Mouse (Mus musculus) neural tube, embryonic 13.5 days (tissue): Measurements from ENCODE around the gene Cep55. TPM values are rescaled to one million over a fixed set of nuclear protein-coding genes. Genes with fewer than 3 reads are reported as not detected.

Experiments used
- ATAC-seq: fragments of 200-750 bp; cut with Nextera tagmentation; 2 replicates; pipeline ENCODE4 v1.8.0; 2017; ENCODE audit warnings: low read depth, mild to moderate bottlenecking, moderate TSS enrichment, moderate library complexity
- H3K27ac ChIP-seq: fragments of 300-500 bp; sonication (generic); replicated peaks from 2 replicates; pipeline ENCODE4 v1.5.1; 2015; ENCODE audit warnings: moderate library complexity, mild to moderate bottlenecking, inconsistent platforms
- H3K27me3 ChIP-seq: fragments of 300-500 bp; sonication (generic); 2 replicates; pipeline ENCODE4 v1.6.1; 2015; ENCODE audit warnings: mild to moderate bottlenecking, inconsistent platforms
- H3K36me3 ChIP-seq: fragments of 300-500 bp; sonication (generic); 2 replicates; pipeline ENCODE4 v1.6.1; 2015; ENCODE audit warnings: mild to moderate bottlenecking, inconsistent platforms
- H3K4me1 ChIP-seq: fragments of 300-500 bp; sonication (generic); replicated peaks from 2 replicates; pipeline ENCODE4 v1.6.1; 2015; ENCODE audit warnings: inconsistent platforms
- H3K4me2 ChIP-seq: fragments of 300-500 bp; sonication (generic); 2 replicates; pipeline ENCODE4 v1.6.1; 2015; ENCODE audit warnings: inconsistent platforms, mild to moderate bottlenecking, moderate library complexity
- H3K4me3 ChIP-seq: fragments of 300-500 bp; sonication (generic); 2 replicates; pipeline ENCODE4 v1.5.1; 2015; ENCODE audit warnings: mild to moderate bottlenecking, inconsistent platforms
- H3K9ac ChIP-seq: fragments of 300-500 bp; sonication (generic); 2 replicates; pipeline ENCODE4 v1.6.1; 2015; ENCODE audit warnings: moderate library complexity, mild to moderate bottlenecking, inconsistent platforms
- H3K9me3 ChIP-seq: fragments of 300-500 bp; sonication (generic); 2 replicates; pipeline ENCODE4 v1.6.1; 2016; ENCODE audit warnings: inconsistent platforms
- WGBS: fragments of 180-500 bp; shearing (Covaris S2); methylation state at CpG from one replicate; pipeline ENCODE4 v1.1.7; 2015; 5-methylcytosine and 5-hydroxymethylcytosine counted together
- polyA plus RNA-seq: library from polyadenylated mRNA; unstranded; fragments of >200 nt; fragmentation: Nextera tagmentation; extraction: Ambion mirVana; gene quantifications from 2 replicates; pipeline ENCODE4 v1.2.1, GENCODE M21; 2015

Cep55 gene
- 7.6 and 9.2 TPM in 2 replicates for polyA plus RNA-seq

DNA sequence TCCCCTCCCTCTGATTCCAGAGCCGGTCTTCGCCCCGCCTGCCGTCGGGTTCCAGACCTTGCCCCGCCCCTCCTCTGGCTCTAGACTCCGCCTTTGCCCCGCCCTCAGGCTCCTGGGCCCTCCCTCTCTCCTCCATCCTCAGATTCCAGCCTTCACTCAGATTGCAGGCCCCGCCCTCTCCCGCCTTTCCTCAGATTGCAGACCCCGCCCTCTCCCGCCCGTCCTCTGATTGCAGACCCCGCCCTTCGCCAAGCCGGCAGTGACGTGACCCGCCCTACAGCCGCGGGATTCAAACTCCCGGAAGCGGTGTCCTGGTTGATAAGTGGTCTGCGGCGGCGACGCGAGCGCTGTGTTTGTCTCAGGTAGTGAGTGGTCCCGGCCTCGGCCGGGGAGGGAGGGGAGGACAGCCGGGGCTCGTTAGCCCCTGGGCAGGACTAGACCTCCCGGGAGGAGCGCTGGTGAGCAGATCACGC lies at the start of gene Cep55:
Cep55 (plus strand) TSS at position 292 of the 473 bp plus-strand sequence.
- Histone ChIP-seq H3K4me1 (peaks cover 18% of the 10 kb centered on the region), H3K27me3 (no peaks in the 10 kb centered on the region), H3K4me2 (peak within 1 kb of the TSS; percentile 90), H3K36me3 (no peaks in the 10 kb centered on the region), H3K9me3 (no peaks in the 10 kb centered on the region), H3K27ac (no peak within 1 kb of the TSS), H3K4me3 (peak within 1 kb of the TSS; percentile 76), H3K9ac (peak within 1 kb of the TSS; percentile 66)
- peak; percentile 97 for ATAC-seq
- WGBS = 1% methylated on average over 35 of the region's 36 CpGs

DNA sequence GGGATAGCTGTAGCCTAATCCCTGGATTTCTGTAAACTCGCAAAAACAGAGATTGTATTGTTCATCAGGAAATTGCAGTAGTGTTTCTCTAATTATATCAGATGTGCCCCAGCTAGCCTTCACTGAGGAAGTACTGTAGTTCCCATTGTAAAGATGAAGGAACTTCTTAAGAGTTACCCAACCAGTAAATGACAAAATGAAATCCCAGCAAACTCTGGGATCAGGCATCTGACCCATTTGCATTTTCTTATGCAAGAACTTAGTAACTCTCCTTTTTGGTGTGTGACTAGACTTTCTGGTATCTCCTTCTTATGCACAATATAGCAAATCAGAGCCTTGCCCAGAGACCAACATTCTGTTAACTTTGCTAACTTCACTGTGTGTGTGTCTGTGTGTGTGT lies 43.4 kb upstream of the Cep55 start:
- Histone ChIP-seq H3K4me3 (no peak overlapping the region), H3K36me3 (no peaks in the 10 kb centered on the region), H3K27ac (no peak overlapping the region), H3K9ac (no peak overlapping the region), H3K4me1 (peaks cover 10% of the 10 kb centered on the region; the same call in 1 of the 2 replicates), H3K4me2 (no peak overlapping the region), H3K27me3 (no peaks in the 10 kb centered on the region; the same call in 1 of the 2 replicates), H3K9me3 (no peaks in the 10 kb centered on the region)
- no peak for ATAC-seq
- WGBS = 88% methylated on average over 1 of the region's 1 CpGs

DNA sequence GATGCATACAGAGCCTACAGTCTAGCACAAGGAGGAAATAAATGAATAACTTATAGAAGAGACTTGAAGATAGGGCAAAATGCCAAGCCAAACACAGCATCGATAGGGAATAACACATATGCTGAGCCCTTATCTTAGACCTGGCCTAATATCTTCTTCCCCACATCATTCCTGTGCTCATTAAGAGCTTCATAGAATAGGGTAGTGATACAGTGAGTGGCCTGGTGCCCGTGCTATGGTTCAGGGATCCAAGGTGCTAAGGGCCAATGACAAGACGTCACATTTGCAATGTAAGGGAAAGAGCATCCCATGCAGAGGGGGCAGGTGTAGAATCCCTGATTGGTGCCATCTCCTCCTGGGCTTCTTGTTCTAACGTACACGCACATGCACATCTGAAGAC lies 40.4 kb upstream of the Cep55 start:
- Histone ChIP-seq H3K27ac (no peak overlapping the region), H3K4me2 (no peak overlapping the region), H3K9ac (no peak overlapping the region), H3K4me1 (peaks cover 10% of the 10 kb centered on the region; the same call in 1 of the 2 replicates), H3K4me3 (no peak overlapping the region), H3K9me3 (no peaks in the 10 kb centered on the region), H3K36me3 (no peaks in the 10 kb centered on the region), H3K27me3 (no peaks in the 10 kb centered on the region)
- 93% methylated on average over 5 of the region's 5 CpGs for WGBS
- no peak for ATAC-seq

DNA sequence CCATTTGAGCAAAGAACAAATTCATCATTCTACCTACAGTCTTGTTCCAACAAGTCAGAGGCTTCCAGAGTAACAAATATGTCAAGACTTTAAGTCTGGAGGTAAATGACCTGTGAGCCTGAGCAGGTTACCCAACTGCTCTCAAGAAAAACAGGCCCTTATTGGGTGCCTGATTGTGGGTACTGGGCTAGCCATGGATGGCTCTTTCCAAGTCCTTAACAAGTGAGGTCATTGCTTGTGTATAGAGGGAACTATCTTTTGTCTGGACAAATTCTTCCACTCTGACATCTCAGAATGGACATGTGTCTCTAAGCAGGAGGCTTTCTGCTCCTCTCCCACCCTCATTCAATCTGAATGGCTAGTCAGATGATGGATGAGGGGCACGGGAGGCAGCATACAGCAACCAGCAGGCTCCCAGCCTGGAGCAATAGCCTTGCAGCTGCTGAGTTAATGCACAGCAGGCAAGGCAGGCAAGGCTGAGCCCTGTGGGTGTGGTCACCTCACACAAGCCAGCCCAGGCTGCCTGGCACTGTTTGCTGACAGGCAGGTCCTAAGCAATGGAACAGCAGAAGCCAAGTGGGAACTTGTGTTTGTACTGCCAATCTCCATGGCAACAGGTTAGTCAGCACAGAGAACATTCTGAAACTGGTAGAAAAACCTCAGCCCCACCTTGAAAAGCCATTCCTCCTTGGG lies 39.5 kb upstream of the Cep55 start:
- Histone ChIP-seq H3K9me3 (no peaks in the 10 kb centered on the region), H3K9ac (no peak overlapping the region), H3K4me2 (no peak overlapping the region), H3K4me1 (peaks cover 10% of the 10 kb centered on the region; the same call in 1 of the 2 replicates), H3K36me3 (no peaks in the 10 kb centered on the region), H3K4me3 (no peak overlapping the region), H3K27me3 (no peaks in the 10 kb centered on the region), H3K27ac (no peak overlapping the region)
- peak; percentile 87 for ATAC-seq
- 4% methylated on average over 1 of the region's 1 CpGs for WGBS

DNA sequence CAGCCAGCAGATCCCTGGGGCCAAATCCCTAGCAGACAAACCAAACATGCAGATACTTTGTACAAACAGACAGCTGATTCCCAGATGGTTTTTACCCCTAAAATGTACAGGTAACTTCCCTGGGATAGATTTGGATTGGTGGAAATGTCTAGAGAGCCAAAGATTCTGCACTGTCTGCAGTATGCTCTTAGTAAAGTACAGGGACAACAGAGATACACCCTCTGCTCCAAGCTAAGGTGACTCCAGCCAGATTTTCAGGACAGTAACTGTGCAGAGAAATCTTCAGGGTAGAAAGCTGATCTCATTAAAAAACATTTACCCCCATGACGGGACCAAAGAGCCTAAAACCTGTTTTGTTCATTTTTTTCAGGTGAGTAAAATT lies 38.9 kb upstream of the Cep55 start:
- no peaks in the 10 kb centered on the region for H3K36me3 ChIP-seq
- no peak overlapping the region for H3K27ac ChIP-seq
- no peak overlapping the region for H3K4me3 ChIP-seq
- no peaks in the 10 kb centered on the region for H3K27me3 ChIP-seq
- H3K4me1 ChIP-seq = peaks cover 10% of the 10 kb centered on the region; the same call in 1 of the 2 replicates
- H3K9ac ChIP-seq = no peak overlapping the region
- no peak for ATAC-seq
- 79% methylated on average over 1 of the region's 1 CpGs for WGBS
- no peak overlapping the region for H3K4me2 ChIP-seq
- no peaks in the 10 kb centered on the region for H3K9me3 ChIP-seq

DNA sequence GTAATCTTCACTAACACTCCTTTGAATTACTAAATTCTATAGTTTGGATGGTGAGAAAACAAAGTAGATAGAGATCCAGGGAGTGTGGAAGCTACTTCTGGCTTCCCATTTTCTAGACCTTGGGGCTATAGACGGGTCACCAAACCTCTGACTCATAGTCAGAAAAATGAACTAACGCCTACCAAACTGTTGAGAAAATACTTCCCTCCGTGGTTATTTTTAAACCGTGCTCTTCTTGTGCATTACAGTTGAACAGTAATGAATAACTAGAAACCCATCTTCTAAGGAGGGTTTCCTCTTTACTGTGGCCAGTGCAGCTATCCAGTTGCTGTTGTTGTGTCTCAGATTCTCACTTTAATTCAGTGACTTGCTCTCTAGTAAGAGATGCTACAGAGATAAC lies 32.1 kb upstream of the Cep55 start:
- no peaks in the 10 kb centered on the region for H3K36me3 ChIP-seq
- no peaks in the 10 kb centered on the region for H3K27me3 ChIP-seq
- H3K9me3 ChIP-seq = no peaks in the 10 kb centered on the region
- H3K27ac ChIP-seq = no peak overlapping the region
- no peak overlapping the region for H3K4me2 ChIP-seq
- 83% methylated on average over 4 of the region's 4 CpGs for WGBS
- no peaks in the 10 kb centered on the region for H3K4me1 ChIP-seq
- no peak for ATAC-seq
- no peak overlapping the region for H3K4me3 ChIP-seq
- H3K9ac ChIP-seq = no peak overlapping the region

DNA sequence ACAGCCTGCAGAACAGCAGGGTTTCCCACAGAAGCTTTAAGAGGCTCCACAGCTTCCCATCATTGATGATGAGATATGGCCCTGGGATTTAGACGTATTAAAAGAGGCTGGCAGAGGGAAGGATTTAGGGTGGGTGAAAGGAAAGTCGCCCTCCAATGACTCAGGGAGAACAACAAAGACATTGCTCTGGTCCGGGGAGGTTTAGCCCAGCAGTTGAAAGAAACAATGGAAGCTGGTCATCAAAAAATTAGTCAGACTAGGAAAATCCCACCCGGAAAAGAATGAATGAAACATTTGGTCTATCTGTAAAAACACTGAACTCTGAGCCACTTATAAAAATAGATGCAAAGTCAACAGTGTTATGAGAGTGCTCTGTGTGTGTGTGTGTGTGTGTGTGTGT lies 31.2 kb upstream of the Cep55 start:
- Histone ChIP-seq H3K4me1 (no peaks in the 10 kb centered on the region), H3K27me3 (no peaks in the 10 kb centered on the region), H3K27ac (no peak overlapping the region), H3K9me3 (no peaks in the 10 kb centered on the region), H3K4me3 (no peak overlapping the region), H3K9ac (no peak overlapping the region), H3K36me3 (no peaks in the 10 kb centered on the region), H3K4me2 (no peak overlapping the region)
- no peak for ATAC-seq
- 27% methylated on average over 4 of the region's 4 CpGs for WGBS

DNA sequence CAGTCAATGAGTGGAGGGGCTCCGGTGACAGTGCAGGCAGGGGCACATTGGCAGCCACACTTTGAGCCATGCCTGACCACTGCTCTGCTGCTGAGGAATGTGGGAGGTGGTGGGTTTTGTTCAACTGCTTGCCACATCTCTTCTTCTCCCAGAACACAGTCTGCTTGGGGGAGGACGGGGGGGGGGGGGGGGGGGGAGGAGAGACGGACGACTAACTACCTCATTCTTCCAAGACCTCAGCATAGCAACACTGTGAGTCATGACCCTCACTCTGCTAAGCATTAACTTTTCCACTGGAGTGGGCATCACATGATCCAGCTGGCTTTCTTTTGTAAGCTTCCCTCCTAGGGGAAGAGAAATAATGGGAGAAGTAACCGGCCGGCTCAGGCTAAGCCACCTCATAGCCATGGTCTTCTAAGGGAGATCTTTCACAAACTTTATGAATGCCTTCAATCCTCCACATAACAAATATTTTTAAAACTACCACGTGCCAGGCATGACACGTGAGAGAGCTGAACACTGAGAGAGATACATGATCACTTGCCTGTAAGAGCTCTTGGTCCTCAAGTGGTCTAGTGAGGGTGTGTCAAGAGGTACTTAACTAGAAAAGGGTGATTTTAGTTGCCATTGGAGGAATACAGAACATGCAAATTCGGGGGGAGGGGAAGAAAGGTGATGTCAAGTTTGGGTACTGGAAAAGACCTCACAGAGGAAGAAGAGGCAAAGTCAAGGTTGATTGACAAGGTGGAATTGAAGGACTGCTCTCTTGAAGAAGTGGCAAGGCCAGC lies 29.4 kb upstream of the Cep55 start:
- Histone ChIP-seq H3K27ac (no peak overlapping the region), H3K9me3 (no peaks in the 10 kb centered on the region), H3K4me1 (no peaks in the 10 kb centered on the region), H3K4me2 (no peak overlapping the region), H3K27me3 (no peaks in the 10 kb centered on the region), H3K4me3 (no peak overlapping the region), H3K36me3 (no peaks in the 10 kb centered on the region), H3K9ac (no peak overlapping the region)
- ATAC-seq = no peak
- WGBS = 40% methylated on average over 9 of the region's 9 CpGs

DNA sequence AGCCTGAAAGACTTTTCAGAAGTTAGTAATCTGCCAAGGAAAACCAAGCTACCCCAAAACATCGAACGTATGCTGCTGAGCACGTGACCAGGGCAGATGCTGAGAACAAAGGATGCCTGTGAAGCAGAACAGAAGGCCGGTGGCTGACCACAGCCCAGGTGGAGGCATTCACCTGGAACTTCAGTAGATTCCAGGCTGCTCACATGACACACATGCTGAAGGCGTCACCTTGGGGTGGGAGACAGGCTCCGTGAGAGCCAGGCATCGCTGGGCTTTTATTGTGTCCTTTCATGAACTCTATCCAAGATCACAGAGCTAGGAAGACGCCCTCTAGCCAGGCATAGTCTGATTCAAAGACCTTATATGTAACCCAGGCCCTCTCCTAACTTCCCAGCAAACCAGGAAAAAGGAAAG lies 28.6 kb upstream of the Cep55 start:
- H3K27me3 ChIP-seq = no peaks in the 10 kb centered on the region

DNA sequence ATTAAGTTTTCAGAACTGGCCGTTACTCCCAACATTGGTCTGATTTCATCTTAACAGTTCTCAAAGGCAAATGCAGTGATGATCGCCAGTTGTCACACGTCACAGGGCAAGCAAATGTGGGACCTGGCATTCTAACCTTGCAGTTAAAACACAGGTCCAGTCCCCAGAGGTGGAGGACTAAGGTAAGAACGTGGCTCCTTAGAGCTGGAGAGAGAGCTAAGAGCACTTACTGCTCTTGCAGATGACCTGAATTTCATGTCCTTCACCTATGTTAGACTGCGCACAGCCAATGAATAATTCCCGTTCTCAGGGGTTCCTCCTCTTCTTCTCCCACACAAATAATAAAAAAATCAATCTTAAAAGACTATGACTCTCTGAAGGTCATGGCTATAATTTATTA lies 27.4 kb upstream of the Cep55 start:
- no peaks in the 10 kb centered on the region for H3K36me3 ChIP-seq
- no peak overlapping the region for H3K4me3 ChIP-seq
- H3K4me1 ChIP-seq = no peaks in the 10 kb centered on the region; the same call in 1 of the 2 replicates
- no peak overlapping the region for H3K27ac ChIP-seq
- no peak overlapping the region for H3K4me2 ChIP-seq
- H3K9ac ChIP-seq = no peak overlapping the region
- no peaks in the 10 kb centered on the region for H3K27me3 ChIP-seq
- no peaks in the 10 kb centered on the region for H3K9me3 ChIP-seq
- ATAC-seq = no peak
- 91% methylated on average over 6 of the region's 6 CpGs for WGBS

More for the DNA sequence above, 28.6 kb upstream of the Cep55 start:
- H3K36me3 ChIP-seq = no peaks in the 10 kb centered on the region
- ATAC-seq = no peak
- H3K4me1 ChIP-seq = no peaks in the 10 kb centered on the region; the same call in 1 of the 2 replicates
- WGBS = 69% methylated on average over 8 of the region's 8 CpGs
- H3K4me3 ChIP-seq = no peak overlapping the region
- no peak overlapping the region for H3K9ac ChIP-seq
- no peak overlapping the region for H3K27ac ChIP-seq
- H3K4me2 ChIP-seq = no peak overlapping the region
- H3K9me3 ChIP-seq = no peaks in the 10 kb centered on the region

DNA sequence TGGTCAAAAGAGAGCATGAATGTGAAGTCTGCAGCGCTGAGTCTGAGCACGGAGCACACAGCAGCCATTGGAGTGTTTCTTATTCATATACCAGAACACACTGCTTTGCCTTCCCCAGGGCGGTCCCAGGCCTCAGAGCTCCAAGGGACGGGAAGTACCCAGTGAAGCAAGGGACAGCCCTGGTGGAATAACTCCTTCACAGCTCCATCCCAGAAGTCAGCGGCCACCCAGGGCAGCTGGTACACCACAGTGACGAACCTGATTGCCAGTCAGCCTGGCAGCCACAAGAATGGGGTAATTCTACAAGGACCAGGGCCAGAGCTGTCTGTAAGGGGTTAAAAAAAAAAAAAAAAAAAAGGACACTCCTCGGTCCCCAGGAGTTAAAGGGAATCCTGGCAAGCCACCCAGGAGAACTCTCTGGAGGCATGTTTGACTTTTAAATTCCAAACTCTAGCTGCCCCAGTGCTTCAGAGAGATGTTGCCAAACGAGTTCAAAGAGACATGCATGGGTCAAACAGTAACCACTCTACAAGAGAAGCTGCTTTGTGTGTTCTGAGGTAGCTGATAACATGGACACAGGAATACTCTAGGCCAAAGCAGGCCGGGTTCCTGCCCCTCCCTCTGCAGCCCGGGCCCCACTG lies 26.8 kb upstream of the Cep55 start:
- 67% methylated on average over 10 of the region's 10 CpGs for WGBS
- no peaks in the 10 kb centered on the region for H3K27me3 ChIP-seq
- H3K27ac ChIP-seq = no peak overlapping the region
- no peak overlapping the region for H3K4me2 ChIP-seq
- H3K4me3 ChIP-seq = no peak overlapping the region
- ATAC-seq = no peak
- H3K36me3 ChIP-seq = no peaks in the 10 kb centered on the region
- no peaks in the 10 kb centered on the region; the same call in 1 of the 2 replicates for H3K4me1 ChIP-seq
- H3K9ac ChIP-seq = no peak overlapping the region
- H3K9me3 ChIP-seq = no peaks in the 10 kb centered on the region

DNA sequence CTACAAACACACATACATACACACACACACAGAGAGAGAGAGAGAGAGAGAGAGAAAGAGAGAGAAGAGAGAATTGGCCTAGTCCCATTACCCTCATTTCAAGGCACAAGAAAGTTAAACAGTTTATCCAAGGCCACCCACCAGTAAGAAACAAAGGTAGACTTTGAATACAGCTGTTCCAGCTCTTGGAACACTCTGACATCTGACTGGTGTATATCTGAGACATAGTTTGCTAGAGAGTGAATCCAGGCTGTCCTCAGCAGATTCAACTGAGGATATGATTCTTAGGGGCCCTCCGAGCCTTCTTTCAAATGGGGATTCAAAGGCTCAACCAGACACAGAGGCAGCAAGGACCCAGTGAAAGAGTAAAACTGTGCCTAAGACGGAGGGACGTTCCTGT lies 25.5 kb upstream of the Cep55 start:
- 87% methylated on average over 3 of the region's 3 CpGs for WGBS
- Histone ChIP-seq H3K4me2 (no peak overlapping the region), H3K4me3 (no peak overlapping the region), H3K36me3 (no peaks in the 10 kb centered on the region), H3K9me3 (no peaks in the 10 kb centered on the region), H3K27ac (no peak overlapping the region), H3K27me3 (no peaks in the 10 kb centered on the region), H3K4me1 (no peaks in the 10 kb centered on the region; the same call in 1 of the 2 replicates), H3K9ac (no peak overlapping the region)
- no peak for ATAC-seq
